Mouse (Mus musculus) thymus, adult 2 months (tissue): Measurements from ENCODE around the gene Gm49339. TPM values are rescaled to one million over a fixed set of nuclear protein-coding genes. Genes with fewer than 3 reads are reported as not detected.
"Not testable (repeated sequence)": the region's sequence is repeated elsewhere in the genome, so short reads cannot be mapped to it uniquely, and the experiment has no call there.

Experiments used
- DNase-seq: peaks from one replicate; pipeline ENCODE4 v3.0.0; 2021
- H3K27ac ChIP-seq: fragments of 200-500 bp; 2 replicates; pipeline ENCODE4 v1.5.1; 2012; ENCODE audit warnings: low read length, control low read depth; ENCODE audit not compliant: control insufficient read depth, insufficient read depth
- H3K27me3 ChIP-seq: fragments of 200-500 bp; 2 replicates; pipeline ENCODE4 v1.6.1; 2012; ENCODE audit warnings: mild to moderate bottlenecking, low read length, moderate library complexity, mixed read lengths; ENCODE audit not compliant: control insufficient read depth, insufficient read depth
- H3K36me3 ChIP-seq: fragments of 200-500 bp; 2 replicates; pipeline ENCODE4 v1.6.1; 2012; ENCODE audit warnings: mild to moderate bottlenecking, low read length, moderate library complexity; ENCODE audit not compliant: control insufficient read depth, insufficient read depth
- H3K4me1 ChIP-seq: fragments of 200-500 bp; replicated peaks from 2 replicates; pipeline ENCODE4 v1.6.1; 2012; ENCODE audit warnings: low read length; ENCODE audit not compliant: control insufficient read depth, insufficient read depth
- H3K4me3 ChIP-seq: fragments of 200-500 bp; 2 replicates; pipeline ENCODE4 v1.5.1; 2012; ENCODE audit warnings: mild to moderate bottlenecking, low read length, control low read depth, moderate library complexity; ENCODE audit not compliant: control insufficient read depth, insufficient read depth
- CTCF ChIP-seq: fragments of 200-500 bp; IDR thresholded peaks from 2 replicates; pipeline ENCODE4 v1.5.1; 2012; ENCODE audit warnings: mild to moderate bottlenecking, control low read depth, low read length, moderate library complexity, borderline replicate concordance; ENCODE audit not compliant: control insufficient read depth, poor library complexity, insufficient read depth; ENCODE audit errors: extremely low read depth
- POLR2A ChIP-seq: fragments of 200-500 bp; IDR thresholded peaks from 2 replicates; pipeline ENCODE4 v1.6.1; 2012; ENCODE audit warnings: mild to moderate bottlenecking, low read length, control low read depth, moderate library complexity; ENCODE audit not compliant: control insufficient read depth, poor library complexity, insufficient read depth; ENCODE audit errors: extremely low read depth
- WGBS: fragments of 180-500 bp; shearing (Covaris S2); methylation state at CpG from one replicate; pipeline ENCODE4 v1.1.7; 2018; 5-methylcytosine and 5-hydroxymethylcytosine counted together
- polyA plus RNA-seq: library from polyadenylated mRNA; depleted of rRNA; stranded (reverse); fragments of >200 nt; gene quantifications from 2 replicates; pipeline ENCODE4 v1.2.3, GENCODE M21; 2012; rRNA removed

Gene Gm49339
- polyA plus RNA-seq: 5.2 and 7.2 TPM in 2 replicates

DNA sequence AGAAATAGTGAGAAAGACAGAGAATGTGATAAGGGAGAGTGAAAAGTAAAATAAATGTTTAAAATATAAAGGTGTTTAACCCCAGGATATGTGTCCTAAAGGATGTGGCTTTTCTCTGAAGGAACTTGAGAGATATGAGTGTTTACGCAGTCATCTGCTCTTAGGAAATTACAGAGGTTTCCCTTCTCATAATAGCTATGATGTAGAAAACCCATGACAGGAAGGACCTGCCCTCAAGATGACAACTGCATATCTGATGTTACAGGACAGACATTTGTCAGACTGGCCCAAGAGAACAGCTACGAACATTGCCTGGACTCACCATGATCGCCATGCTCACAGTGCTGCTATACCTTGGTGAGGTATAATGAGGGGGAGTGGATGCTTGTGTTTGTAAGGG is at the start of gene Gm49339, which contains the start of gene Lilr4b:
TSS of gene Gm49339 (plus strand) at position 216 of the 400 bp plus-strand sequence.
TSS of gene Lilr4b (plus strand) at position 236 of the 400 bp plus-strand sequence.
- 13% methylated on average over 1 of the region's 3 CpGs for WGBS
- H3K27ac ChIP-seq, H3K4me3 ChIP-seq, H3K4me1 ChIP-seq, H3K27me3 ChIP-seq, DNase-seq, H3K36me3 ChIP-seq: not testable (repeated sequence)

DNA sequence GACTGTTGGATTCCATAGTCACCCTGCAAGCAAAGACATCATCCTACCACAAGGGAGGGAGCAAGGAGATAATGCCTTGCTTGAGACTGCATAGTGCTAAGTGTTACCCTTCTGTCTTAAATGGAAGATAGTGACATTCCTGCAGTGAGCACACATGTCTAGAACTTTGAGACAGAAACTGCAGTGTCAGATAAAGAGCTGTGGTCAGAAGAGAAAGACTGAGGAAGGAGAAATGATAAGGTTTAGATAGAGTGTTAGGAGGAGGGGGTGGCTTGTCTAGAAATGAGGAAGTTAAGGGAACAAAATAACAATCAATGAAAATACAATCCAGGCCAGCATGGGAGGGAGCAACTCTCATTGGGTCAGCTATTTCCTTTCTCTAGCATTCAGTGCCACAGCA is 47.5 kb upstream of the Gm49339 start:
- no peak for DNase-seq
- no peaks in the 10 kb centered on the region for H3K27me3 ChIP-seq
- no peaks in the 10 kb centered on the region for H3K4me1 ChIP-seq
- no peak for TF ChIP-seq CTCF
- TF ChIP-seq POLR2A: no peak
- H3K4me3 ChIP-seq: no peak overlapping the region
- H3K27ac ChIP-seq: no peak overlapping the region
- H3K36me3 ChIP-seq: no peaks in the 10 kb centered on the region

DNA sequence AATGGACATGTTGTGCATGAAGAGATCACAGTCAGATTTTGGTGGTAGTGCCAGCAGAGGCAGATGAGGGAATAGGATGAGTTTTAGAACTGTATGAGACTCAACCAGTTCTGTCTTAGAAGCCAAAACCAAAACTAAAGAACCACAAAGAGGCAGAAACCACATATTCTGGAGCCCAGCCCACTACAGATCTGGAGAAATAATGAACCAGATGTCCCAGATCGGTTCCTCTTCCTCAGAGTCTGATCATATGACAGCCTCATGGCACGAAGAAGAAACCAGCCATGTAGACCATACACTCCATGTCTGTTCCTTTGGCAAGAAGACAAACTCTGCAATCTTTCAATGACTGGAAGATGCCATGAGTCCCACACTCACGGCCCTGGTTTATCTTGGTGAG is 44.7 kb upstream of the Gm49339 start:
- H3K27ac ChIP-seq: no peak overlapping the region
- H3K4me3 ChIP-seq: no peak overlapping the region
- H3K36me3 ChIP-seq: no peaks in the 10 kb centered on the region
- H3K27me3 ChIP-seq: no peaks in the 10 kb centered on the region
- no peak for DNase-seq
- H3K4me1 ChIP-seq: no peaks in the 10 kb centered on the region
- TF ChIP-seq CTCF: no peak
- TF ChIP-seq POLR2A: no peak
- 35% methylated on average over 3 of the region's 3 CpGs for WGBS

DNA sequence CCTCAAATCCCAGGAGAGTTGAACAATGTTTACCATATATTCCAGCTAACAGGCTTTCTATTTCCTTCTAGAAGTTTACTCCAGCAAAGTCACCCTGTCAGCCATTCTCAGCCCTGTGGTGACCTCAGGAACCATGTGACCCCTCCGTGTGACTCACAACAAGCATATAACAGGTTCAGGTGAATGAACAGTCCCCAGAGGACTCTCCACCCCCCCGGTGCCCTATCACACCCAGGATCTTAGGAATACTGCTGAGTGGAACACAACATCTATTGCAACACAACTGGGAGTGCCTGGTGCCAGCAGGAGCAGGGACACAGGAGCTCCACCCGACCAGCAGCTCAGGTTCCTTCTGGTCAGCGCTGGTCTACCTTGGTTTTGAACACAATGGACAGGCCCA is 28.8 kb upstream of the Gm49339 start:
- no peak for TF ChIP-seq CTCF
- TF ChIP-seq POLR2A: no peak
- no peaks in the 10 kb centered on the region for H3K4me1 ChIP-seq

DNA sequence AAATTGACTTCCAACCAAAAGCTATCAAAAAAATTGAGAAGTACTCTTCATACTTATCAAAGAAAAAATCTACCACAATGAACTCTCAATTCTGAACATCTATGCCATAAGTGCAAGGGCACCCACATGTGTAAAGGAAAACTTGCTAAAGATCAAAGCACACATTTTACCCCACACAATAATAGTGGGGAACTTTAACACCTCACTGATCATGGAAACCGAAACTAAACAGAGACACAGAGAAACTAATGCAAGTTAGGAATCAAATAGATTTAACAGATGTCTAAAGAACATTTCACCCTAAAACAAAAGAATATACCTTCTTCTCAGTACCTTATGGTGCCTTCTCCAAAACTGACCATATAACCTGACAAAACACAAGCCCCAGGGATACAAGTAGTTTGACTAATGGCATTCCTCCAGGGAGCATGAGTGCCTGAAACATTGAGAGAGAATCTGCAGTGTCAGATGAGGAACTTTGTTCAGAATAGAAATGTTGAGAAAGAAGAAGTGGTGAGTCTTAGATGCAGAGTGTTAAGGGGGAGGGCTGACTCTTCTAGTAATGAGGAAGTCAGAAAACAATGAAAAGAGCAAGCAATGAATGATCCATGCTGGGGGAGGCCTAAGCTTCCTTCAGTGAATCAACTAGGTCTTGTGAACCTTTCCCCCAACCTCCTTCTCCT is 26.7 kb upstream of the Gm49339 start:
- no peaks in the 10 kb centered on the region for H3K4me1 ChIP-seq
- 7% methylated on average over 1 of the region's 1 CpGs for WGBS
- H3K4me3 ChIP-seq: no peak overlapping the region
- no peak for DNase-seq
- no peaks in the 10 kb centered on the region for H3K27me3 ChIP-seq
- no peak overlapping the region for H3K27ac ChIP-seq
- TF ChIP-seq CTCF (no peak), POLR2A (no peak)
- no peaks in the 10 kb centered on the region for H3K36me3 ChIP-seq

More for the DNA sequence above, 28.8 kb upstream of the Gm49339 start:
- no peak overlapping the region for H3K4me3 ChIP-seq
- no peaks in the 10 kb centered on the region for H3K36me3 ChIP-seq
- H3K27me3 ChIP-seq: no peaks in the 10 kb centered on the region
- WGBS: 87% methylated on average over 4 of the region's 4 CpGs
- DNase-seq: no peak
- H3K27ac ChIP-seq: no peak overlapping the region

DNA sequence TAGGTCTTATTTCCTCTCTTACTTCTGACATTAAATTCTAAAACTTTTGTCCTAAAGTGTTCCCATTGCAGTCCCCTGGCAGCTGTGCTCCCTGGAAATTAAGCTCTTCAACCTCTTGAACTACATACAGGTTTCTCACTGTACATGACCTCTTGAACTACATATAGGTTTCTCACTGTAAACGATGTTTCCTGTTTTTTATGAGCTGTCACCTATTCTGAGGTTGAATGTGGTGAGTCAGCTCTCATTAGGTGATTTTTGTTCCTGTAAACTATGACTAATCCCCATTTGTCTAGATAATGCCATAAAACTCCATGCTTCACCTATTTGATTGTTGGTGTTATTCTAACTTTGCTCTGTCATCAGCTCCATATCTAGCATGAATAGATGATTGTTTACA is 26.0 kb upstream of the Gm49339 start:
- Histone ChIP-seq H3K4me3 (no peak overlapping the region), H3K36me3 (no peaks in the 10 kb centered on the region), H3K4me1 (no peaks in the 10 kb centered on the region), H3K27ac (no peak overlapping the region), H3K27me3 (no peaks in the 10 kb centered on the region)
- WGBS: 7% methylated on average over 1 of the region's 1 CpGs
- TF ChIP-seq POLR2A (no peak), CTCF (no peak)
- no peak for DNase-seq

DNA sequence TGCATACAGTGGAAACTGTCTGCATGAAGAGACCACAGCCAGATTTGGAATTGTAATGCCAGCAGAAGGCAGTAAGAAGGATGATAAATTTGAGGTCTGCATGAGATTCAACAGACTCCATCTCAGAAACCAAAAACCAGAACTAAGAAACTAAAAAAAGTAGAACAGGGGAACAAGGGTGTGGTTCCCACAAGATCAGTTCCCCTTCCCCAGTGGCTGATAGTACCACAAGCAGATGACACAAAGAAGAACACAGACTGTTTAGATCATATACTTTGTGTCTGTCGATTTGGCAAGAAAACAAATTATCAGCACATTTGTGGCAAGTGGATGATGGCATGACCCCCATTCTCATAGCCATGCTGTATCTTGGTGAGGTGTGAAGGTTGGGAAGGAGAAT is 24.6 kb upstream of the Gm49339 start:
- 7% methylated on average over 1 of the region's 1 CpGs for WGBS
- Histone ChIP-seq H3K27me3 (no peaks in the 10 kb centered on the region), H3K27ac (no peak overlapping the region), H3K36me3 (no peaks in the 10 kb centered on the region), H3K4me1 (no peaks in the 10 kb centered on the region), H3K4me3 (no peak overlapping the region)
- TF ChIP-seq CTCF (no peak), POLR2A (no peak)
- no peak for DNase-seq
